Mouse (Mus musculus): ENCODE data around the gene Itpkc. TPM values are rescaled to one million over a fixed set of nuclear protein-coding genes. Genes with fewer than 3 reads are reported as not detected.
"Not testable (repeated sequence)": the region's sequence is repeated elsewhere in the genome, so short reads cannot be mapped to it uniquely, and the experiment has no call there.

Itpkc gene
- 8.4 and 10.3 TPM in 2 replicates for polyA plus RNA-seq (2012; rRNA removed)

DNA sequence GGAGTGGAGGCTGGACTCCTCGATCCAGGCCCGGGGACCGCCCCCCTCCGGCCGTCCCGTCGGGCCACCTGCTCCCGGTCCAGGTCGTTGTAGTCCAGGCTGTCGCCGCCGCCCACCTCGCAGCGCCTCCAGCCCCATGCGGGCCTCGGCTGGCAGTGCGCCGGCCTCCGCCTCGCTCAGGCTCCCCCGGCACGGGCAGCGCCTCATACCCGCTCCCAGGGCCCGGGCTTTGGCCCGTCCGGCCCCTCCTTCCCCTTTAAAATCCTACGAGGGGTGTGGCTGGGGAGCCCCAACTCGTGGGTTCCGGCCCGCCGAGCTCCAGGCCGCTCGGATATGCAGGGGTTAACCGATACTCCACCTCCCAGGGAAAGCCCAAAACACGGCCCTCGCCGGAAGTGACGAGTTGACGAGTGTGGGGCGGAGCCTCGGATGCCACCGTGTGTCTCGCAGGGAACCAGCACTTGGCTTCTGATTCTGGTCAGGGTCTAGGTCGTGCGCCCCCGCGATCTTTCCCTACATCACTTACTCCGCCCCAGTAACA, at the start of gene Itpkc:
Gene Itpkc, minus strand, starts transcription at position 381 of the 541 bp plus-strand sequence.
- peak; percentile 72 for DNase-seq (ENCODE audit: low read depth)

GRCm38 (mm10) chr7:27277191-27277590, 48.7 kb upstream of the Itpkc start:
- DNase-seq (ENCODE audit: low read depth) = no peak

DNA sequence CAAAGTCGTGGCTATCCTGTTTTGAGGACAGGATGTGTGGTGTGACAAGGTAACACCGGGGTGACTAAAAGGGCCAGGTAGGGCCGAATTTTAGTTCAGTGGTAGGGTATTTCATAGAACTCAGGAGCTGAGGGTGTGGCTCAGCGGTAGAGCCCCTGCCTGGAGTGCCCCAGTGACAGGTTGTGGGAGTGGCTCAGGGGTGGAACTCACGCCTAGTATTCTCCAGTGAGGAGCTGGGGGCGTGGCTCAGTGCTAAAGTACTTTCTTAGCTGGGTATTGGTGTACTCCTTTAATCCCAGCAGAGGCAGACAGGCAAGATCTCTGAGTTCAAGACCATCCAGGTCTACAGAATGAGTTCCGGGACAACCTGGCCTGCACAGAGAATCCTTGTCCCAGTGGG, 47.6 kb upstream of the Itpkc start:
- no peak for DNase-seq (ENCODE audit: low read depth)

- no peak for DNase-seq (ENCODE audit: low read depth)
These were observed 46.5 kb upstream of the Itpkc start for GRCm38 (mm10) chr7:27274916-27275315.

DNA sequence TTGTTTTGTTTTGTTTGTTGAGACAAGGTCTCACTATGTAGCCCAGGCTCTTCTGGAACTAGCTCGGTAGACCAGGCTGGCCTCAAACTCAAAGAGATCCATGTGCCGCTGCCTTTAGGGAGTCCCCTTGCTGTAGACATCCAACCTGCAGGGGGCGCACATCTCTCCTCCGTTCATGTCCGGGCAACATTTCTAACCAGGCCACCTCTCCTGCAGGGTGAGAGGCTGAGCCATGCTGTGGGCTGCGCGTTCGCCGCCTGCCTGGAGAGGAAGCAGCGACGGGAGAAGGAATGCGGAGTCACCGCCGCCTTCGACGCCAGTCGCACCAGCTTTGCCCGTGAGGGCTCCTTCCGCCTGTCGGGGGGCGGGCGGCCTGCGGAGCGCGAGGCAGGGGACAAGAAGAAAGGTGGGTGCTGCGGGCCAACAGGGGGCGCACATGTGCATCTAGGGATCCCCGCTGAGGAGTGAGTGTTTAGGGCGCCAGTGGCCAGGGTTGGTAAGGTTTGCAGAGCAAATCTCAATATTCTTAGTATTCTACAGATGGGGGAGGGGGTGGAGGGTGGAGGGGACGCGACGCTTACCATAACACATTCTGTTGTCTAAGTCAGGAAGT, 45.4 kb upstream of the Itpkc start:
- DNase-seq (ENCODE audit: low read depth) = no peak

DNA sequence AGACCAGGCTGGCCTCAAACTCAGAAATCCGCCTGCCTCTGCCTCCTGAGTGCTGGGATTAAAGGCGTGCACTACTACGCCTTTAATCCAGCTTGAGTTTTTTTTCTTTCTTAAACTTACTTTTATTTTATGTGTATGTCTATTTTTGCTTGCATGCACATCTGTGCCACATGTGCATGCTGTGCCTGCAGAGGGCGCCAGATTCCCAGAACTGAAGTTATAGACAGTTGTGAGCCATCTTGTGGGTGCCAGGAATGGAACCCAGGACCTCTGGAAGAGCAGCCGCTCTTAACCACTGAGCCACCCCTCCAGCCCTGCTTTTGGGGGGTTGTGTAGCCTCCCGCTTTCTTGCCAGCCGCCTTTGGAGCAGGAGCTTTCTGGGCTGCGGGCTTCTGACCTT, 43.0 kb upstream of the Itpkc start:
- no peak for DNase-seq (ENCODE audit: low read depth)

DNA sequence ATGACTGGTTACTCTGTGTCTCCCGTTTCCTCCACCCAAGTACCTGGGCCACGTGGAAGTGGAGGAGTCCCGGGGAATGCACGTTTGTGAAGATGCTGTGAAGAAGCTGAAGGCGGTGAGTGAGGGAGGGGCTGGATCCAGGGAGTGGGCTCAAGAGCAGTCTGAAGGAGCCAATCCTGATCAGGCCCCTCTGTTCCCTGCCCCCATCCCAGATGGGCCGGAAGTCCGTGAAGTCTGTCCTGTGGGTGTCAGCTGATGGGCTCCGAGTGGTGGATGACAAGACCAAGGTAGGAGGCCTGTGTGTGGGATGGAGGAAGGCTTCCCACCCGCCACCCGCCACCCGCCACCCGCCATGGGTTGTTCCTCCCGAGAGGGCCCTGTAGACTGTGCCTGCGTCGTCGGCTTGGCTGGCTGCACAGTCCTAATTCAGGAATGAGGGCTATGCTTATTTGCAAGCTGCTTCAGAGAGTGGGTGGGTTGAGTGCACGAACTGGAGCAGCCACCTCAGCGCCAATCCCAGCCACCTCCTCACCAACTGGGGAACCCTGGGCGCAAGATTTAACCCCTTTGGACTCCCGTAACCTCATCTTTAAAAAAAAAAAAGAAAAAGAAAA, 38.2 kb upstream of the Itpkc start:
- no peak for DNase-seq (ENCODE audit: low read depth)

DNA sequence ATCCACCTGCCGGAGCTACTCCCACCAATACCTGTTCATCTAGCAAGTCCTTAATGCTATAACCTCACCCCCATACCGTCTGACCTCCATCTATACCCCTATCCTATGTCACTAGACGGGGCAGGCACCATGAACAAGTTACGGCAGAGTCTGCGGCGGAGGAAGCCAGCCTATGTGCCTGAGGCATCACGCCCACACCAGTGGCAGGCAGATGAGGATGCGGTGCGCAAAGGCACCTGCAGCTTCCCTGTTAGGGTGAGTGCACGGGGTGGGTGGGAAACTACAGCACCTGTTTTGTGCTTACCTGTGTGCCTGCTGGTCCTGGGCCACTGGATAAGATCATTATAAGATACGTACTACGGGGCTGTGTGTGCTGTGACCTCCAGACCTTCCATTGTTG, 36.3 kb upstream of the Itpkc start:
- DNase-seq (ENCODE audit: low read depth) = no peak

DNA sequence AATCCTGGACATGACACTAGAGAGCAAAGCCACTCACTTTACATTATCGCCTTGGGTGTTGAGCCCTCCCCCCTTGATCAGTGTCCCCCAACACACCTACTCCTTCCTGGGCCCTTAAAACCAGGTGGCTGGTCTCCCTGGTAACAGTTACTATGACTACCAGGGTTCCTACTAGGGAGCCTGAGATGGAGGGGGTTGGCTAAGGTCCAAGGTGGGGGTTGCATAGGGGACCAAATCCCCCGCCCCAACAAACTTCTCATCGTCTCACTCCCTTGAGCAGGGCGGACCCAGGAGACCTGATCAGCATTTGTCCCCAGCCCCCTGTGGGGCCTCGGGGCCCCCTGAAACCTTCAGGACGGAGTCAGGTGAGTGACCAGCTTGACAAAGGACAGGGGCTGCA, 33.4 kb upstream of the Itpkc start:
- no peak for DNase-seq (ENCODE audit: low read depth)

DNA sequence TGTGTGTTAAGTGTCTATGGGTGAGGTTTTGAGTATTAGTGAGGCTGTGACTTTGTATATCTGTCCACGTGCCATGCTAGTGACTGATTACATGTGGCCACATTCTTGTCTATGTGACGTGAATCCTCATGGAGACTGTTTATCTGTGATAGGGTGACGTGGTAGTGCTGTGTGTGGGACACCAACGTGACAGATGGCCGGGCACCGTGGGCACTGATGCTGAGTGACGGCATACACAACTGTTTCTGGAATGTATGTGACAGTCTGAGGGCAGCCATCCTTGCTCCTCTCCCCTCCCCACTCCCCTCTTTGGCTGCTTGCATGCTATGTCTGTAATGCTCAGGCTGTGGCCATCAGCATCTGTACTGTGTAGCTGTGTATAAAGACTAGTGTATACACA, 32.4 kb upstream of the Itpkc start:
- no peak for DNase-seq (ENCODE audit: low read depth)

GRCm38 (mm10) chr7:27259771-27260170, 31.3 kb upstream of the Itpkc start:
- no peak for DNase-seq (ENCODE audit: low read depth)

DNA sequence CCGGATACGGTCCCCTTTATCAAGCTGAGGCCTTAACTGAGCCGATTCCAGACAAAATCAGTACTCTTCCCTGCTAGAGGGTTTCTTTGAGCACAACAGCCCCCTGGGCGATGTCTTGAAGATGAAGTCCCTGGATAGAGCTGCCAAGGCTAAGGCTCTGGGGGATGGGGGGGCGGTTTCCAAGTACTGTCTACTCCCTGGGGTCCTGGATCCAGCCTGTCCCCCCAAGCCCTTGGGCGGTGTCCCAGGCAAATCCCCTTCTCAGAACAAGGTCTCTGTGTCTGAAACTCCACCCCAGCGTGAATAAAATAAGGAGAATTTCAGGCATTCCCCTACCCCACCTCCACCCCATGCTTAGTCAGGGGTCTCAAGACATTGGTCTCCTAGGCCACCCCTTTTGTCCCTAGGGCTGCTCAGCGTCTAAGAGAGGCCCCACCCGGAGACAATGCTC, 30.8 kb upstream of the Itpkc start:
- no peak for DNase-seq (ENCODE audit: low read depth)

- DNase-seq (ENCODE audit: low read depth) = no peak
These were observed 29.9 kb upstream of the Itpkc start, which contains the start of gene Numbl for GRCm38 (mm10) chr7:27258205-27258899. Gene Numbl (plus strand): TSS chr7:27258433.

DNA sequence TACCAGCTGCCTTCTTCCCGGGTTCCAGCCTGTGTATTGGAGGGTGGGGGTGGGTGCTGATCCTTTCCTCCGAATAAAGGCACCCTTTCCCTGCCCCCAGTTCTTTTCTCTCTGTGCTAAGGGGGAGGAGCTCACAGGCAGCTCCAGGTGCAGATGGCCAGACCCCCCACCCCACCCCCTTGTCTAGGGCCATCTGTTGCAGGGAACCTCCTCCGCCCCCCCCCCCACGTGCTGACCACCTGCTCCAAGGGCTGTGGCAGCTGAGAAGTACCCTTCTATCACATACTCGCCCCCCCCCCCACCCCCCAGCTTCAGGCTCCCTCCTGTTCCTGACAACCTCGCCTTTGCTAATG, 29.4 kb upstream of the Itpkc start:
- DNase-seq (ENCODE audit: low read depth) = no peak

- no peak for DNase-seq (ENCODE audit: low read depth)
These were observed 28.8 kb upstream of the Itpkc start for GRCm38 (mm10) chr7:27257046-27257851.

GRCm38 (mm10) chr7:27255721-27256120, 27.3 kb upstream of the Itpkc start:
- no peak for DNase-seq (ENCODE audit: low read depth)

GRCm38 (mm10) chr7:27251946-27252345, 23.5 kb upstream of the Itpkc start:
- no peak for DNase-seq (ENCODE audit: low read depth)

DNA sequence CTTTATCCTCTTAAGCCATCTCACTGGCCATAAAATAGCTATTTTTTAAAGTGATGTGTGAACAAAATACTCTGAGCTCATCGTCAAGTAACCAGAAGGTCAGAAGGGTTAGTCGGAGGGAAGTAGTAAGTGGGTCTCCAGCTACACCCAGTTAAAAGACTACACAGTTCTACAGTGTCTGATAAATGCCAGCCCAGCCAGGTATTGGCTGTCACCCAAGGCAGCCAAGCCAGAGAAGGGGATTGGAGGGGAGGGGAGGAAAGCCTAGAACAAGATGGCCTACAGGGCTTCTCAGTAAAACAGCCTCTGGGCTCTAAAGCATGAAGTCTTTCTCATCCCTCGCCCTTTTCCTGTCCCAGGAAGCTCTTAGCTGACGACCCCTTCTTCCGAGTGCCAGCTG, 21.5 kb upstream of the Itpkc start:
- no peak for DNase-seq (ENCODE audit: low read depth)

- DNase-seq (ENCODE audit: low read depth) = no peak
These were observed 20.7 kb upstream of the Itpkc start for GRCm38 (mm10) chr7:27249146-27249545.

- not testable (repeated sequence) for DNase-seq (ENCODE audit: low read depth)
These were observed 15.6 kb upstream of the Itpkc start for GRCm38 (mm10) chr7:27244088-27244487.

GRCm38 (mm10) chr7:27243211-27243610, 14.8 kb upstream of the Itpkc start:
- DNase-seq (ENCODE audit: low read depth) = no peak

DNA sequence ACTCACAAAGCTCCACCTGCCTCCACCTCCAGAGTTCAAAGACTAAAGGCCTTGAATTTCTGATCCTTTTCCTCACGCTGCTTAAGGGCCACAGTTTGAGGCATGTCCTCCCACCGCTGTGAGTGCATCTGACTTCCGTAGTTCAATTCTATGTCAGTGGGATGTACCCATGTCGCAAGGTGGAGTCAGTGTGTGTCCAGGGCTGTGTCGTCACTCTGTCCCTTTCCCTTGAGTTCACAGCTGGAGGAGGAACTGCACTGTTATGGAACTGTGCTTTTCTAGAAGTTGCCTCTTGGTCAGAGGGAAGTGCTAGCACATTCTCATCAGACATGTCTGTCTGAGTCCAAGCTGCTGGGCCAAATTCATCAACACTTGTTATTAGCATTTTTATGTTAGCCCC, 10.1 kb upstream of the Itpkc start:
- no peak for DNase-seq (ENCODE audit: low read depth)

Data from gonadal fat pad, adult 2 months (tissue).